Mouse (Mus musculus): ENCODE measurements at regions not wholly inside any gene's neighbourhood (a gene's known extent, or its start where the extent isn't known, plus 50 kb on each side); places are given as distances from the start of the nearest gene placed in this dataset.

DNA sequence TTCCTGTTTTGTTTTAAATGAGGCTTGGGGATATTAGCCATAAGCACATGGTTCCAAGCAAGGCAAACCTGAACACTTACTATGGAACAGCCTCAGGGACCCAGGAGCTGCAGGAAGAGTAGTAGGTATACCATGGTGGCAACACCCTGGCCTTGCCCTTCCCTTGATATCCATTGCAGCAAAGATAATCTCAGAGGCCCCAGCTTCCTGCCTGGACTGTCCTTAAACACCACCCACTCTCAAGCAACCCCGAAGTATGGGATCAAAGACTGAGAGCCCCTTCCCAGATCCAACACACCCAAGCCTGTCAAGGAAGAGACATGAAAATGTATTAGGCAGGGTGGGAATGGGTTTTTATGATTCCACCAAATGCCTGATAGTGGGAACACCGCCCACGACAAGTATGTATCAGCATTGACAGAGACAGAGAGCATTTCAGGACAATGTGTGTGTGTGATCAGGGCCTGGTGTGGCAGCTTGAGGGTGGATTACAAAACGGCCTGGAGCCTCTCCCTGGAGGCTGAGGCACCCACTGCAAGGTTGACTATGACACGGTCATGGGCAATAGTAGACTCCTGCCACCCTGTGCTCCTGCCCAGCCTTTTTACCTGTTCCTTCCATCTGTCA is 179.5 kb downstream of the Bcl11b start:
- Histone ChIP-seq H3K27me3 (ENCODE audit: control insufficient read depth, insufficient read depth, low read length) (no peaks in the 10 kb centered on the region), H3K36me3 (ENCODE audit: control insufficient read depth, insufficient read depth, low read length) (no peaks in the 10 kb centered on the region), H3K4me3 (ENCODE audit: low read depth, low read length) (no peak overlapping the region), H3K4me2 (ENCODE audit: low read depth, severe bottlenecking) (no peak overlapping the region), H3K9ac (ENCODE audit: low read length) (no peak overlapping the region), H3K4me1 (ENCODE audit: control insufficient read depth, insufficient read depth, low read length) (no peaks in the 10 kb centered on the region), H3K27ac (replicated peaks; ENCODE audit: low read depth, low read length) (no peak overlapping the region), H3K9me3 (ENCODE audit: control insufficient read depth, low read length) (no peaks in the 10 kb centered on the region)
- ATAC-seq (ENCODE audit: insufficient number of reproducible peaks, low FRiP score, low TSS enrichment, low read depth): no peak
- WGBS: 83% methylated on average over 5 of the region's 5 CpGs
- DNase-seq (ENCODE audit: low spot score): no peak

DNA sequence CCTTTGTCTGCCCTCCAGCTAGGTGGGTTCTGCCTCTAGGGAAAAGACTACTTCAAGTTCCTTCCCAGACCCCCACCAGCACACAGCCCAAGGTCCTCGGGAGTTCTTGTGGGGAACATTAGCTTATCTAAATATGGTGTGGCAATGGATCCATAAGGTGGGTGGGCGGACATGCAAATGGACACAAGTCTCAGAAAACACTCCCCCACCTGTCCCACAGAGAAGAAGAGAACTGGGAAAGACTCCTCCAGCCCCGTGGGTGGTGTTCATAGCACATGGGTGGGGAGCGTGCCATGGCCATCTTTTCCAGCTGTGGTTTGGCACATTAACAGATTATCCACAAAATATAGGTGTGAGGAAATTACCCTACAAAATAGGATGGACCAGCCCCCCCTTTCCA is 177.5 kb downstream of the Bcl11b start:
- no peak overlapping the region for H3K27ac ChIP-seq (replicated peaks; ENCODE audit: low read depth, low read length)
- no peak for DNase-seq (ENCODE audit: low spot score)
- WGBS: 90% methylated on average over 4 of the region's 4 CpGs

DNA sequence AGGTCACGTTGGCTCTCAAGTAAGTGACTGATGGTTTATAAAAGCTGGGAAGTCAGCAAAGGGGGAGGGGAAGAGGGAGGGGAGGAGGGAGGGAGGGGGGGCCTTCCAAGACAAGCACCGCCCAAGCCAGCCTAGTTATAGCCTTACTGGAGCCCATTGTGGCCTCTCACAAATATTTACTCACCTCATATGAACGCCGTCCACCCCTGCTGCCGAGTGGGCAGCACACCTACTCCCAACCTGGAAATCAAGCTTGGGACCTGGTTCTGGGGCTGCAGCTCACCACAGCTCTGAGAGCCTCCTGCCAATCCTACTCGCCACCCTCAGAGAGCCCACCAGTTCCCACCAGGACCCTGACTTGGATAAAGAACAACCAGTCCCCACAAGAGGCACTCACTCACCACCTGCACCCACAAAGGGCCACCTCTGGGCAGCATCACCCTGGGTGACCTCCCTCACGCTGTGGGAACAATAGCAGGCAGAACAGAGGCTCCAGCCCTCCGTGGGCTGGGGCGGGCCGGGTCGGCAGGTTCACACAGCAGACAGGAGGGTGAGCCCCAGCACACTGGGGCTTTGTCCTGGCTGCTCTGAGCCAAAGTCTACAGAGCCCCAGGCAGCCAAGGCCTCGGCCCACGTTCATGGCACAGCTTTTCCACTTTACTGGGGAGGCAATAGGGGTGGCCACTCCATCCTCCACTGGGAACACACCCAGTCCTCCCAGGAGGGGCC is 171.8 kb downstream of the Bcl11b start:
- no peak overlapping the region for H3K4me3 ChIP-seq (ENCODE audit: low read depth, low read length)
- no peak overlapping the region for H3K9ac ChIP-seq (ENCODE audit: low read length)
- H3K27ac ChIP-seq (replicated peaks; ENCODE audit: low read depth, low read length): no peak overlapping the region
- ATAC-seq (ENCODE audit: insufficient number of reproducible peaks, low FRiP score, low TSS enrichment, low read depth) (no peak), DNase-seq (ENCODE audit: low spot score) (no peak)
- 0 out of 2 replicates have a peak, but pooled peaks cover 6% of the 10 kb centered on the region for H3K4me1 ChIP-seq (ENCODE audit: control insufficient read depth, insufficient read depth, low read length)
- H3K36me3 ChIP-seq (ENCODE audit: control insufficient read depth, insufficient read depth, low read length): no peaks in the 10 kb centered on the region
- no peaks in the 10 kb centered on the region for H3K9me3 ChIP-seq (ENCODE audit: control insufficient read depth, low read length)
- no peak overlapping the region for H3K4me2 ChIP-seq (ENCODE audit: low read depth, severe bottlenecking)
- WGBS: 44% methylated on average over 13 of the region's 13 CpGs
- H3K27me3 ChIP-seq (ENCODE audit: control insufficient read depth, insufficient read depth, low read length): no peaks in the 10 kb centered on the region

More for the DNA sequence above, 177.5 kb downstream of the Bcl11b start:
- H3K4me2 ChIP-seq (ENCODE audit: low read depth, severe bottlenecking): no peak overlapping the region
- no peak overlapping the region for H3K4me3 ChIP-seq (ENCODE audit: low read depth, low read length)
- no peaks in the 10 kb centered on the region for H3K27me3 ChIP-seq (ENCODE audit: control insufficient read depth, insufficient read depth, low read length)
- H3K9ac ChIP-seq (ENCODE audit: low read length): no peak overlapping the region
- ATAC-seq (ENCODE audit: insufficient number of reproducible peaks, low FRiP score, low TSS enrichment, low read depth): no peak
- H3K4me1 ChIP-seq (ENCODE audit: control insufficient read depth, insufficient read depth, low read length): no peaks in the 10 kb centered on the region
- no peaks in the 10 kb centered on the region for H3K36me3 ChIP-seq (ENCODE audit: control insufficient read depth, insufficient read depth, low read length)
- H3K9me3 ChIP-seq (ENCODE audit: control insufficient read depth, low read length): no peaks in the 10 kb centered on the region

DNA sequence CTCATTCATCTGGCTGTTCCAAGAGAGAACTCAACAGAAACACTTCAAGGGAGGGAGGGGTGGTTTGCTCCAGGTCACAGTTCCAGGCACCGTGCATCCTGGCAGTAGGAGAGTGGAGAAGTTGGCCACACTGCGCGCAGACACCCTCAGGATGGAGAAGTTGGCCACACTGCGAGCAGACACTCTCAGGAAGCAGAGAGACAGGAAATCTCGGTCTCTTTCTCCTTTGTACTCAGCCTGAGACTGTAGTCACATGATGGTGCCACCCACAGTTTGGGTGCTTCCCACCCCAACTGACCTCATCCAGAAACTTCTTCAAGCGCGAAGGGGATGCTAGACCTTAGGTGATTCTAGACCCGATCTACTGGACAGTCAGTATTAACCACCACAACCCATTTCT is 170.4 kb downstream of the Bcl11b start:
- Histone ChIP-seq H3K4me3 (ENCODE audit: low read depth, low read length) (no peak overlapping the region), H3K27ac (replicated peaks; ENCODE audit: low read depth, low read length) (no peak overlapping the region), H3K27me3 (ENCODE audit: control insufficient read depth, insufficient read depth, low read length) (no peaks in the 10 kb centered on the region), H3K4me2 (ENCODE audit: low read depth, severe bottlenecking) (no peak overlapping the region), H3K4me1 (ENCODE audit: control insufficient read depth, insufficient read depth, low read length) (0 out of 2 replicates have a peak, but pooled peaks cover 6% of the 10 kb centered on the region), H3K36me3 (ENCODE audit: control insufficient read depth, insufficient read depth, low read length) (no peaks in the 10 kb centered on the region), H3K9ac (ENCODE audit: low read length) (no peak overlapping the region), H3K9me3 (ENCODE audit: control insufficient read depth, low read length) (no peaks in the 10 kb centered on the region)
- DNase-seq (ENCODE audit: low spot score) (no peak), ATAC-seq (ENCODE audit: insufficient number of reproducible peaks, low FRiP score, low TSS enrichment, low read depth) (no peak)
- 93% methylated on average over 8 of the region's 8 CpGs for WGBS

DNA sequence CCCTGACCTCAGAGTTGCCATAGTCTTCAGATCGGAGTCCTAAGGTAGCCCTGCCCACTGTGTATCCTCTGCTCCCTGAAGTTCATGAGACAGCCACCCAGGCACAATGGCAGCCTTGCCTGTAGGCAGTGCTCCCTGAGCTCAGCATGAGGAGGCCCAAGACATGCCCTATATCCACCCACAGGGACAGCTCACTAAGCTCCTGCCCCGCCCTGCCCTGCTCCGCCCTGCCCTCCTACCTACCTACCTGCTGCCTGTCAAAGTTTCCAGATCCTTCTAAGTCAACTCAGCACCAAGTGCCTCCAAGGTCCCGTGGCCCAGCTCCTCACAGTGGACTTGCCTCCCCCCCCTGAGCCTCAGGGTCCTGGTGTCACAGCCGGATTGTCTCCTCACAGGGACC is 168.9 kb downstream of the Bcl11b start:
- Histone ChIP-seq H3K27ac (replicated peaks; ENCODE audit: low read depth, low read length) (no peak overlapping the region), H3K4me1 (ENCODE audit: control insufficient read depth, insufficient read depth, low read length) (0 out of 2 replicates have a peak, but pooled peaks cover 6% of the 10 kb centered on the region), H3K9me3 (ENCODE audit: control insufficient read depth, low read length) (no peaks in the 10 kb centered on the region), H3K27me3 (ENCODE audit: control insufficient read depth, insufficient read depth, low read length) (no peaks in the 10 kb centered on the region), H3K4me3 (ENCODE audit: low read depth, low read length) (no peak overlapping the region), H3K9ac (ENCODE audit: low read length) (no peak overlapping the region), H3K4me2 (ENCODE audit: low read depth, severe bottlenecking) (no peak overlapping the region), H3K36me3 (ENCODE audit: control insufficient read depth, insufficient read depth, low read length) (no peaks in the 10 kb centered on the region)
- 86% methylated on average over 5 of the region's 5 CpGs for WGBS
- ATAC-seq (ENCODE audit: insufficient number of reproducible peaks, low FRiP score, low TSS enrichment, low read depth): no peak
- no peak for DNase-seq (ENCODE audit: low spot score)

DNA sequence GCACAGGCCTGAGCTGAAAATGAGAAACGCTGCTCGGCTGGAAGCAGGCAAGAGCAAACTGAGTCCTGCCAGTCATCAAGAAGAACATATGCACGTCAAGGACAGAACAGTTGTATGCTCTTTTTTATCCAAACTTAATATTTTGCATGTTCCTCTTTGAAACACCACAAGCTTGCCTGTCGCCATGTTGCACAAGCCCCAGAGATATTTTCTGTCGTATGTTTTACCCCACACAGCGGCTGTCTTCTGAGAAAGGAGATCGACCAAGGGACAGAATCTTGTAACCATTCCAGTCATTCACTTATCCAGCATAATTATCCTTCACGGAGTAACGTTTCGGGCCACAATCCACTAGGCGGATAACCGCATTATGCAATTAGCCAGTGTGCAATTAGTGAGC is 165.7 kb downstream of the Bcl11b start:
- DNase-seq (ENCODE audit: low spot score) (no peak), ATAC-seq (ENCODE audit: insufficient number of reproducible peaks, low FRiP score, low TSS enrichment, low read depth) (no peak)
- no peak overlapping the region for H3K9ac ChIP-seq (ENCODE audit: low read length)
- no peak overlapping the region for H3K4me2 ChIP-seq (ENCODE audit: low read depth, severe bottlenecking)
- no peaks in the 10 kb centered on the region for H3K36me3 ChIP-seq (ENCODE audit: control insufficient read depth, insufficient read depth, low read length)
- H3K4me3 ChIP-seq (ENCODE audit: low read depth, low read length): no peak overlapping the region
- H3K27ac ChIP-seq (replicated peaks; ENCODE audit: low read depth, low read length): no peak overlapping the region
- no peaks in the 10 kb centered on the region for H3K4me1 ChIP-seq (ENCODE audit: control insufficient read depth, insufficient read depth, low read length)
- WGBS: 95% methylated on average over 12 of the region's 12 CpGs
- H3K27me3 ChIP-seq (ENCODE audit: control insufficient read depth, insufficient read depth, low read length): no peaks in the 10 kb centered on the region
- H3K9me3 ChIP-seq (ENCODE audit: control insufficient read depth, low read length): no peaks in the 10 kb centered on the region

DNA sequence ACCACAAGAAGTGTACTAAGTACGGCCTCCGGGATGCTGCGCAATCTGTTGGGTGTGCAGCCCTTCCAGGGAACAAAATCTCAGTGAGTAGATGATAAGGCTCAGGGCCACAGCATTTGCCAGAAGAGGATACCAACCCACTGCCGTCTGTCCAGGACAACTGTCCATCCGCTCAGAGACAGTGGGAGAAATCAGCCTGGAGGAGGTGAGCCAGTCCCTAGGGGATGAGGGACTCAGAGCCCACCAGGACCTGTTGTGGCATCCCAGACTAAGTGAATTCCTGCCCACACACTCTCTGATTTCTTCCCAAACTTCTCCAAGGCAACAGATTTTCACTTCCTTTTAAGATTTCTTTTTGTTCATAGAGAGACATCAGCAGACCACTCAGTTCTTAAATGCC is 158.8 kb downstream of the Bcl11b start:
- 93% methylated on average over 5 of the region's 5 CpGs for WGBS

DNA sequence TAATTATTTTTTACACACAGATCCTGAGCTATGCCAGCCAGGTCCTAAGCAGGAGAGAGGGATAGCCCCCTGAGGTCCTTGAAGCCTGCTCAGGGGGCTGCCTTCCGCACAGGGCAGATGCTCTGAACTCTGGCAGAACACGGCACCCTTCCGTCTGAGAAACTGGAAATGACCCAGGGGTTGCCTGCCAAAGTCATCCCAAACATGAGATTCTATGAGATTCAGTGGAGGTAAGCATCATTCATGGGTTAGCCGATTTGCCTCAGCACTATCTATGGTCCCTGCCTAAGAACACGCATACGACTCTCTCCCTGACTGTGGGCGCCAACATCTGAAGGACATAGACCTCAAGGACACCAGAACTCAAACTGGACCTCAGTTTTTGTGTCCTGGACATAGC is 152.8 kb downstream of the Bcl11b start:
- H3K4me3 ChIP-seq (ENCODE audit: low read depth, low read length): no peak overlapping the region
- H3K27ac ChIP-seq (replicated peaks; ENCODE audit: low read depth, low read length): no peak overlapping the region
- H3K9me3 ChIP-seq (ENCODE audit: control insufficient read depth, low read length): no peaks in the 10 kb centered on the region
- H3K27me3 ChIP-seq (ENCODE audit: control insufficient read depth, insufficient read depth, low read length): no peaks in the 10 kb centered on the region
- ATAC-seq (ENCODE audit: insufficient number of reproducible peaks, low FRiP score, low TSS enrichment, low read depth): no peak
- no peak for DNase-seq (ENCODE audit: low spot score)
- H3K4me1 ChIP-seq (ENCODE audit: control insufficient read depth, insufficient read depth, low read length): no peaks in the 10 kb centered on the region
- H3K36me3 ChIP-seq (ENCODE audit: control insufficient read depth, insufficient read depth, low read length): no peaks in the 10 kb centered on the region
- 94% methylated on average over 7 of the region's 7 CpGs for WGBS
- H3K9ac ChIP-seq (ENCODE audit: low read length): no peak overlapping the region
- no peak overlapping the region for H3K4me2 ChIP-seq (ENCODE audit: low read depth, severe bottlenecking)

More for the DNA sequence above, 158.8 kb downstream of the Bcl11b start:
- no peak for ATAC-seq (ENCODE audit: insufficient number of reproducible peaks, low FRiP score, low TSS enrichment, low read depth)
- Histone ChIP-seq H3K9ac (ENCODE audit: low read length) (no peak overlapping the region), H3K4me2 (ENCODE audit: low read depth, severe bottlenecking) (no peak overlapping the region), H3K9me3 (ENCODE audit: control insufficient read depth, low read length) (no peaks in the 10 kb centered on the region), H3K4me3 (ENCODE audit: low read depth, low read length) (no peak overlapping the region), H3K4me1 (ENCODE audit: control insufficient read depth, insufficient read depth, low read length) (no peaks in the 10 kb centered on the region), H3K36me3 (ENCODE audit: control insufficient read depth, insufficient read depth, low read length) (no peaks in the 10 kb centered on the region), H3K27me3 (ENCODE audit: control insufficient read depth, insufficient read depth, low read length) (no peaks in the 10 kb centered on the region), H3K27ac (replicated peaks; ENCODE audit: low read depth, low read length) (no peak overlapping the region)
- no peak for DNase-seq (ENCODE audit: low spot score)

All from limb, embryonic 11.5 days (tissue).